Mouse (Mus musculus) midbrain, embryonic 16.5 days (tissue): Measurements from ENCODE around the gene Ccdc33. TPM values are rescaled to one million over a fixed set of nuclear protein-coding genes. Genes with fewer than 3 reads are reported as not detected.

Source experiments
- ATAC-seq: fragments of 200-750 bp; cut with Nextera tagmentation; 2 replicates; pipeline ENCODE4 v1.8.0; 2017; ENCODE audit warnings: moderate TSS enrichment
- H3K27ac ChIP-seq: fragments of 300-500 bp; sonication (generic); 2 replicates; pipeline ENCODE4 v1.5.1; 2014; ENCODE audit warnings: mild to moderate bottlenecking, low read length, mixed read lengths
- H3K27me3 ChIP-seq: fragments of 300-500 bp; sonication (generic); 2 replicates; pipeline ENCODE4 v1.6.1; 2014; ENCODE audit warnings: low read depth, low read length, mixed read lengths; ENCODE audit not compliant: control insufficient read depth, insufficient read depth
- H3K36me3 ChIP-seq: fragments of 300-500 bp; sonication (generic); 2 replicates; pipeline ENCODE4 v1.6.1; 2014; ENCODE audit warnings: mild to moderate bottlenecking, low read length, moderate library complexity, mixed read lengths; ENCODE audit not compliant: control insufficient read depth, insufficient read depth
- H3K4me1 ChIP-seq: fragments of 300-500 bp; sonication (generic); 2 replicates; pipeline ENCODE4 v1.6.1; 2014; ENCODE audit warnings: mild to moderate bottlenecking, low read length, mixed read lengths; ENCODE audit not compliant: control insufficient read depth, insufficient read depth
- H3K4me2 ChIP-seq: fragments of 300-500 bp; sonication (generic); 2 replicates; pipeline ENCODE4 v1.6.1; 2014; ENCODE audit warnings: mild to moderate bottlenecking, low read length, mixed read lengths
- H3K4me3 ChIP-seq: fragments of 300-500 bp; sonication (generic); 2 replicates; pipeline ENCODE4 v1.5.1; 2014; ENCODE audit warnings: low read depth, mild to moderate bottlenecking, low read length, moderate library complexity, mixed read lengths
- H3K9ac ChIP-seq: fragments of 300-500 bp; sonication (generic); 2 replicates; pipeline ENCODE4 v1.6.1; 2014; ENCODE audit warnings: low read depth, low read length, mixed read lengths
- H3K9me3 ChIP-seq: fragments of 300-500 bp; sonication (generic); replicated peaks from 2 replicates; pipeline ENCODE4 v1.6.1; 2014; ENCODE audit warnings: mild to moderate bottlenecking, low read length, mixed read lengths; ENCODE audit not compliant: control insufficient read depth, poor library complexity, severe bottlenecking
- WGBS: fragments of 180-500 bp; shearing (Covaris S2); extraction: QIAGEN DNeasy Blood & Tissue Kit; methylation state at CpG from one replicate; pipeline ENCODE4 v1.1.7; 2014; 5-methylcytosine and 5-hydroxymethylcytosine counted together
- polyA plus RNA-seq: library from polyadenylated mRNA; unstranded; fragments of >200 nt; fragmentation: Nextera tagmentation; extraction: Ambion mirVana; gene quantifications from 2 replicates; pipeline ENCODE4 v1.2.1, GENCODE M21; 2015

Gene Ccdc33
- polyA plus RNA-seq, 1 experiment from 2014 or later = 0.90 TPM

GRCm38 (mm10) chr9:58027426-58028180 lies 91.0 kb downstream of the Ccdc33 start:
- no peak overlapping the region for H3K27ac ChIP-seq
- 55% methylated on average over 2 of the region's 2 CpGs for WGBS
- H3K4me3 ChIP-seq = no peak overlapping the region
- H3K9me3 ChIP-seq = no peaks in the 10 kb centered on the region
- no peaks in the 10 kb centered on the region for H3K36me3 ChIP-seq
- no peak overlapping the region for H3K4me2 ChIP-seq
- ATAC-seq = no peak
- H3K27me3 ChIP-seq = no peaks in the 10 kb centered on the region
- no peak overlapping the region for H3K9ac ChIP-seq
- no peaks in the 10 kb centered on the region for H3K4me1 ChIP-seq

- H3K4me1 ChIP-seq = no peaks in the 10 kb centered on the region
- no peak overlapping the region for H3K9ac ChIP-seq
- no peaks in the 10 kb centered on the region for H3K36me3 ChIP-seq
- 92% methylated on average over 9 of the region's 9 CpGs for WGBS
- H3K27ac ChIP-seq = no peak overlapping the region
- ATAC-seq = no peak
- H3K9me3 ChIP-seq = no peaks in the 10 kb centered on the region
- no peak overlapping the region for H3K4me2 ChIP-seq
- no peaks in the 10 kb centered on the region for H3K27me3 ChIP-seq
- no peak overlapping the region for H3K4me3 ChIP-seq
Measured at GRCm38 (mm10) chr9:58025995-58026394, 92.6 kb downstream of the Ccdc33 start.

- H3K9me3 ChIP-seq = no peaks in the 10 kb centered on the region
- H3K4me2 ChIP-seq = no peak overlapping the region
- no peaks in the 10 kb centered on the region for H3K36me3 ChIP-seq
- ATAC-seq = no peak
- H3K9ac ChIP-seq = no peak overlapping the region
- H3K4me3 ChIP-seq = no peak overlapping the region
- H3K27ac ChIP-seq = no peak overlapping the region
- no peaks in the 10 kb centered on the region for H3K27me3 ChIP-seq
- WGBS = 83% methylated on average over 5 of the region's 5 CpGs
- no peaks in the 10 kb centered on the region for H3K4me1 ChIP-seq
Measured at GRCm38 (mm10) chr9:58018385-58018784, 100.2 kb downstream of the Ccdc33 start.

- no peak overlapping the region for H3K27ac ChIP-seq
- no peak overlapping the region for H3K9ac ChIP-seq
- H3K36me3 ChIP-seq = no peaks in the 10 kb centered on the region
- WGBS = 82% methylated on average over 3 of the region's 3 CpGs
- H3K9me3 ChIP-seq = no peaks in the 10 kb centered on the region
- no peak for ATAC-seq
- H3K4me3 ChIP-seq = no peak overlapping the region
- no peaks in the 10 kb centered on the region for H3K4me1 ChIP-seq
- H3K4me2 ChIP-seq = no peak overlapping the region
- H3K27me3 ChIP-seq = no peaks in the 10 kb centered on the region
Measured at GRCm38 (mm10) chr9:58016962-58017361, 101.7 kb downstream of the Ccdc33 start.

GRCm38 (mm10) chr9:58015856-58016255 lies 102.8 kb downstream of the Ccdc33 start:
- H3K4me3 ChIP-seq = no peak overlapping the region
- no peak for ATAC-seq
- H3K4me2 ChIP-seq = no peak overlapping the region
- 84% methylated on average over 6 of the region's 6 CpGs for WGBS
- H3K36me3 ChIP-seq = no peaks in the 10 kb centered on the region
- H3K27ac ChIP-seq = no peak overlapping the region
- no peaks in the 10 kb centered on the region for H3K27me3 ChIP-seq
- H3K9me3 ChIP-seq = no peaks in the 10 kb centered on the region
- no peaks in the 10 kb centered on the region for H3K4me1 ChIP-seq
- H3K9ac ChIP-seq = no peak overlapping the region

GRCm38 (mm10) chr9:58014393-58015160 lies 104.0 kb downstream of the Ccdc33 start:
- no peaks in the 10 kb centered on the region for H3K36me3 ChIP-seq
- ATAC-seq = no peak
- WGBS = 72% methylated on average over 8 of the region's 8 CpGs
- H3K4me2 ChIP-seq = no peak overlapping the region
- no peak overlapping the region for H3K4me3 ChIP-seq
- H3K9ac ChIP-seq = no peak overlapping the region
- no peaks in the 10 kb centered on the region for H3K9me3 ChIP-seq
- H3K4me1 ChIP-seq = no peaks in the 10 kb centered on the region; the same call in 1 of the 2 replicates
- no peaks in the 10 kb centered on the region for H3K27me3 ChIP-seq
- H3K27ac ChIP-seq = no peak overlapping the region

GRCm38 (mm10) chr9:58012935-58013334 lies 105.7 kb downstream of the Ccdc33 start:
- Histone ChIP-seq H3K36me3 (no peaks in the 10 kb centered on the region), H3K4me1 (peaks cover 12% of the 10 kb centered on the region), H3K4me2 (no peak overlapping the region), H3K9me3 (no peaks in the 10 kb centered on the region), H3K9ac (no peak overlapping the region), H3K27ac (no peak overlapping the region), H3K4me3 (no peak overlapping the region), H3K27me3 (no peaks in the 10 kb centered on the region)
- no peak for ATAC-seq
- WGBS = 46% methylated on average over 2 of the region's 2 CpGs

- H3K4me2 ChIP-seq = no peak overlapping the region
- no peaks in the 10 kb centered on the region for H3K27me3 ChIP-seq
- 73% methylated on average over 2 of the region's 2 CpGs for WGBS
- H3K9me3 ChIP-seq = no peaks in the 10 kb centered on the region
- ATAC-seq = no peak
- peaks cover 12% of the 10 kb centered on the region for H3K4me1 ChIP-seq
- H3K9ac ChIP-seq = no peak overlapping the region
- no peak overlapping the region for H3K4me3 ChIP-seq
- H3K36me3 ChIP-seq = no peaks in the 10 kb centered on the region
- no peak overlapping the region for H3K27ac ChIP-seq
Measured at GRCm38 (mm10) chr9:58012486-58012885, 106.1 kb downstream of the Ccdc33 start.

- H3K4me1 ChIP-seq = peaks cover 12% of the 10 kb centered on the region
- H3K9me3 ChIP-seq = no peaks in the 10 kb centered on the region
- no peak overlapping the region for H3K27ac ChIP-seq
- H3K36me3 ChIP-seq = no peaks in the 10 kb centered on the region
- H3K9ac ChIP-seq = no peak overlapping the region
- 85% methylated on average over 8 of the region's 8 CpGs for WGBS
- no peak overlapping the region for H3K4me2 ChIP-seq
- H3K4me3 ChIP-seq = no peak overlapping the region
- no peak for ATAC-seq
- H3K27me3 ChIP-seq = no peaks in the 10 kb centered on the region
Measured at GRCm38 (mm10) chr9:58011552-58011951, 107.1 kb downstream of the Ccdc33 start.
